Mouse (Mus musculus): ENCODE results near the gene Mrpl45.

DNA sequence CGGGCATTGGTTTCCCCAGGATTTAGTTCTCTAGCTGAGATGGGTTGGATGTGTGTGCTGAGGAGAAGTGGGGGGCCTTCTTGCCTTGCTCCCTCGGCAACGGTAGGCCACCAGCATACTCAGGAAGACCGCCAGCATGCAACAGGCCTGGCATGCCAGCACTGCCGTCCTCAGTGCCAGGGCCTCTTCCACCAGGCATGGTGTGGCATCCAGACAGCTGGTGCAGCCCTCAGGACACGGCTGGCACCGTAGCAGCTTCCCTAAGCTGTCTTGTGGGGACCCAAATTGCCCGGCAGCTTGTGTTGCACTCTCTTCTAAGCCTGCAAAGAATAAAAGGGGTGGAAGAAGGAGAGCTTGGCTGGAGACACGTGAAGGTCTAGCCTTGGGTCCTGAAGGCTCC lies 30.9 kb downstream of the Mrpl45 start:
- no peak for TF ChIP-seq CTCF (IDR thresholded peaks at IDR 0.05; ENCODE audit: extremely low read depth, insufficient read depth, low read length)
- no peak for TF ChIP-seq POLR2A (IDR thresholded peaks at IDR 0.05; ENCODE audit: extremely low read depth, insufficient read depth, low read length)

Data from cortical plate, adult 2 months (tissue).